Mouse (Mus musculus): ENCODE results near the gene Tbx6.

GRCm38 (mm10) chr7:126823202-126823711 is 42.0 kb downstream of the Tbx6 start:
- TF ChIP-seq CTCF (IDR thresholded peaks at IDR 0.05; ENCODE audit: borderline replicate concordance, insufficient read depth, low read depth, low read length) = no peak
- TF ChIP-seq POLR2A (IDR thresholded peaks at IDR 0.05; ENCODE audit: borderline replicate concordance, insufficient read depth, low read length) = peak; percentile 61; the same call in 1 of the 2 replicates
